In genomic region chr11:85667176-85667575, GRCm38 (mm10) we compare ENCODE assay signal across 20 mouse cellular contexts.
DNase-seq lines count a peak whose midpoint lies in the region; ATAC-seq and TF ChIP-seq lines count a peak whose summit lies in the region.
"Had no signal": no experiment of that assay in that cellular context is flagged by ENCODE, and none has a peak within 500 bp of the region (broad histone marks: within the 10 kb centered on the region; RNA-seq: fewer than 3 reads in every experiment).

No protein-coding gene starts in this region.

- intact Hi-C loops in heart, adult 2 months (cut with DNase I), result no loop called here

- no peaks in the 10 kb centered on the region for H3K27me3 ChIP-seq in heart, adult 2 months (ENCODE audit: control insufficient read depth, insufficient read depth, low read length)
- 0 out of 2 replicates have a peak, but pooled peaks cover under 1% of the 10 kb centered on the region for H3K27me3 ChIP-seq in kidney, embryonic 14.5 days (ENCODE audit: control insufficient read depth, insufficient read depth, low read length)
- H3K27me3 ChIP-seq in lung, embryonic 16.5 days (ENCODE audit: control insufficient read depth, insufficient read depth, low read depth, low read length), result no peaks in the 10 kb centered on the region
- no peaks in the 10 kb centered on the region for H3K27me3 ChIP-seq in stomach, embryonic 15.5 days (replicated peaks)

- peak; percentile 13 for DNase-seq in heart, adult 11 months
- DNase-seq in heart, adult 2 months, result no peak
- no peak for DNase-seq in kidney, postnatal 14 days
- DNase-seq in lung, postnatal 14 days, result no peak
- DNase-seq in thymus, postnatal 36 days, result no peak
- DNase-seq: adrenal gland, postnatal 14 days; cerebellum, adult 11 months; cerebellum, postnatal 10 days; gastrocnemius, postnatal 10 days; heart, postnatal 36 days; liver, postnatal 0 days; midbrain, embryonic 14.5 days; thymus, adult 2 months had no signal

- H3K9me3 ChIP-seq in kidney, embryonic 14.5 days (ENCODE audit: control insufficient read depth, low read length), result no peaks in the 10 kb centered on the region
- no peaks in the 10 kb centered on the region for H3K9me3 ChIP-seq in lung, embryonic 16.5 days (ENCODE audit: control insufficient read depth, low read length)
- H3K9me3 ChIP-seq in stomach, embryonic 15.5 days, result no peaks in the 10 kb centered on the region
- H3K9me3 ChIP-seq: forebrain, embryonic 12.5 days had no signal

- no peak overlapping the region; the same call in 1 of the 2 replicates for H3K4me2 ChIP-seq in kidney, embryonic 14.5 days (replicated peaks; ENCODE audit: low read depth, low read length)
- H3K4me2 ChIP-seq in lung, embryonic 16.5 days (ENCODE audit: low read depth, low read length), result peak overlapping the region; percentile 8
- H3K4me2 ChIP-seq in stomach, embryonic 15.5 days, result peak overlapping the region; percentile 41
- H3K4me2 ChIP-seq: forebrain, embryonic 12.5 days had no signal

- no peak overlapping the region for H3K4me3 ChIP-seq in heart, adult 2 months
- no peak overlapping the region for H3K4me3 ChIP-seq in kidney, embryonic 14.5 days (ENCODE audit: low read length)
- H3K4me3 ChIP-seq in lung, embryonic 16.5 days (ENCODE audit: low read length), result no peak overlapping the region
- no peak overlapping the region for H3K4me3 ChIP-seq in stomach, embryonic 15.5 days (replicated peaks)
- H3K4me3 ChIP-seq: forebrain, embryonic 12.5 days; myocyte had no signal

- no peaks in the 10 kb centered on the region for H3K79me2 ChIP-seq in heart, adult 2 months (replicated peaks; ENCODE audit: control insufficient read depth, insufficient read depth, low read length)

- TF ChIP-seq POLR2A in heart, adult 2 months (IDR thresholded peaks at IDR 0.05; ENCODE audit: insufficient read depth, low read depth, low read length), result no peak

- no peak for ATAC-seq in kidney, embryonic 14.5 days (ENCODE audit: low FRiP score, low TSS enrichment)
- ATAC-seq in lung, embryonic 16.5 days (ENCODE audit: low read depth), result peak; percentile 67
- no peak for ATAC-seq in stomach, embryonic 15.5 days (ENCODE audit: insufficient read depth, low FRiP score, low read depth)
- ATAC-seq: activated CD4-positive, CD25-positive, alpha-beta regulatory T cell, adult 4 months; hindbrain, embryonic 16.5 days; liver, postnatal 0 days had no signal

- H3K27ac ChIP-seq in heart, adult 2 months, result no peak overlapping the region
- peak overlapping the region; percentile 34; the same call in 1 of the 2 replicates for H3K27ac ChIP-seq in kidney, embryonic 14.5 days (ENCODE audit: low read depth, low read length)
- peak overlapping the region; percentile 93 for H3K27ac ChIP-seq in lung, embryonic 16.5 days (ENCODE audit: low read length)
- H3K27ac ChIP-seq in stomach, embryonic 15.5 days, result peak overlapping the region; percentile 68
- H3K27ac ChIP-seq: forebrain, embryonic 12.5 days had no signal

- no peak overlapping the region for H3K9ac ChIP-seq in heart, adult 2 months (ENCODE audit: low read depth, low read length)
- H3K9ac ChIP-seq in kidney, embryonic 14.5 days (ENCODE audit: low read depth, low read length), result no peak overlapping the region
- no peak overlapping the region for H3K9ac ChIP-seq in lung, embryonic 16.5 days (ENCODE audit: low read length)
- H3K9ac ChIP-seq in stomach, embryonic 15.5 days, result no peak overlapping the region
- H3K9ac ChIP-seq: forebrain, embryonic 12.5 days; liver, postnatal 0 days had no signal

- TF ChIP-seq CTCF in heart, adult 2 months (IDR thresholded peaks at IDR 0.05), result no peak

- no peaks in the 10 kb centered on the region for H3K4me1 ChIP-seq in heart, adult 2 months (ENCODE audit: control insufficient read depth, insufficient read depth, low read length)
- H3K4me1 ChIP-seq in kidney, embryonic 14.5 days (ENCODE audit: control insufficient read depth, insufficient read depth, low read length), result peaks cover 19% of the 10 kb centered on the region
- H3K4me1 ChIP-seq in lung, embryonic 16.5 days (replicated peaks; ENCODE audit: control insufficient read depth, insufficient read depth, low read length), result peaks cover 23% of the 10 kb centered on the region
- H3K4me1 ChIP-seq in stomach, embryonic 15.5 days, result peaks cover 12% of the 10 kb centered on the region

- no peaks in the 10 kb centered on the region for H3K36me3 ChIP-seq in heart, adult 2 months (ENCODE audit: control insufficient read depth, insufficient read depth, low read length)
- no peaks in the 10 kb centered on the region for H3K36me3 ChIP-seq in kidney, embryonic 14.5 days (ENCODE audit: control insufficient read depth, insufficient read depth, low read length)
- no peaks in the 10 kb centered on the region for H3K36me3 ChIP-seq in lung, embryonic 16.5 days (ENCODE audit: control insufficient read depth, insufficient read depth, low read length)
- H3K36me3 ChIP-seq in stomach, embryonic 15.5 days, result no peaks in the 10 kb centered on the region
- H3K36me3 ChIP-seq: forebrain, embryonic 12.5 days had no signal

- 73% methylated on average over 7 of the region's 7 CpGs for WGBS in heart, adult 2 months
- WGBS in kidney, embryonic 14.5 days, result 46% methylated on average over 7 of the region's 7 CpGs
- 29% methylated on average over 7 of the region's 7 CpGs for WGBS in lung, embryonic 16.5 days
- 29% methylated on average over 7 of the region's 7 CpGs for WGBS in stomach, embryonic 15.5 days

- TF ChIP-seq EP300 in heart, adult 2 months (IDR thresholded peaks at IDR 0.05; ENCODE audit: insufficient read depth, low read depth, low read length), result no peak
